Mouse (Mus musculus): ENCODE measurements around the gene Vill.
A peak's percentile ranks its signal among the peaks of the same experiment; 100 is the strongest.

Gene Vill

GRCm38 (mm10) chr9:119080040-119080675 is 27.6 kb downstream of the Vill start:
- DNase-seq (ENCODE audit: low spot score): no peak

- DNase-seq (ENCODE audit: low spot score): no peak
Measured at GRCm38 (mm10) chr9:119082039-119082438, 29.5 kb downstream of the Vill start.

DNA sequence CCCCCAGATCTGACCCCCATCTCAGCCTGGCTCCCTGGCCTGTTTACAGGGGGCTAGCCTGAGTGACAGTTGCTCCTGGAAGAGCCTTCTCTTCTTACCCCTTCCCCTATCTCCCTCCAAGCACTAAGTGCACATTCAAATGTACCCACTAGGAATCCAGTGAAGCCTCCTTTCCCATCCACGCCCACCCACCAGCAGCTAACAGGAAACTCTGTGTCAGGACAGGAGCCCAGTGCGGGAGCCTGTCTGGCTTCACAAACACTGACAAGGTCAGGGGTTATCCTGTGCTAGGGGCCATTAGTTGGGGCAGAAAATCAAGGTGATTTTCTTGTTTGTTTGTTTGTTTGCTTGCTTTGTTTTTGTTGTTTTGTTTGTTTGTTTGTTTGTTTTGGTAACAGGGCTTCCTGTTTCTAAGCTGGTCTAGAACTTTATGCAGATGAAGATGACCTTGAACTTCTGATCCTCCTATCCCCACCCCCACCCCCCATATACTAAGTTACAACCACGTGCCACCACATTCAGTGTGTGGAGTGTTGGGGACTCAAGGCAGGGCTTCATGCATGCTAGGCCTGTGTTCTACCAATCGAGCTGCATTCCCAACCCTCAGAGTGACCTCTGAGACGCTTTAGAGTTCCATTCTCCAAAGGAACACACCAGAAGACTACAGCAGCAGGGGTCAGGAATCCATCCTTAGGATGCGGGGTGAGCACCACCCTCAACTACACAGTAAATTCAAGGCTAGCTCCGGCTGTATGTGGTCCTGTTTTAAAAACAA is 30.3 kb downstream of the Vill start:
- no peak for DNase-seq (ENCODE audit: low spot score)

DNA sequence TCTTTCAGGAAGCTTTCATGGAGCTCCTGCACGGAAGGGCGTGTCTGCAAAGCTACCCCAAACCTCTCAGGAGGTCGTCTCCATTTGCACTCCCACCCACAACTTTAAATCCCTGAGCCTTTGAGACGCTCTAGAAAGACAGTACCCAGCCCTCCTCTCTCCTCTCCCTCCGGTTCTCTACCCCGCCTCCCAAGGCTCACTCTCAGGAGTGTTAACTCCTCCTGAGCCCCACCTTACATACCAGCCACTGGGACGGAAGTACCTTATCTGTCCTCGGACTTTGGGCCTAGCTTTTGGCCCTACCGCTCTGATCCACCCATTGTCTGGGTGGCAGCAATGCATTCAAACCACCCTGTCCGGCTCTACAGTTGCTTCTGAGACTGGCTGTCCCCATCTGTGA is 31.4 kb downstream of the Vill start:
- no peak for DNase-seq (ENCODE audit: low spot score)

DNA sequence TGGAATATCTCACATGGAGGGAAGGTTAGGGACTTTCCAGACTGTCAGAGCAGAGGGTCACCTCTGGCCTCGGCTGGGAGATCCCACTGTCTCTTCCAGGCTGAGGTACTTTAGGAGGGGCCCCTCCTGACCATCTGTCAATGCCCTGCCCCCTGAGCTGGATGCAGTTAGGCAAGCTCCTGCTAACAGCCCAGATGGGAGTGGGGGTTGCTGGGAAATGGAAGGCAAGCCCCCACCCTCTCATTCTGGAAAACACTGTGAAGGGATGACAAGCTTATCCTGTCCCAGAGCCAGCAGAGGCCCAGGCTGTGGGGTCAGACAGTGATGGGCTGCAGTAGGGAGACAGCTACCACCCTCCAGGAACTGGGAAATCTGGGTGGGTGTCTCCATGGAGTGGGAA is 33.9 kb downstream of the Vill start:
- DNase-seq (ENCODE audit: low spot score): no peak

GRCm38 (mm10) chr9:119087309-119087708 is 34.7 kb downstream of the Vill start:
- DNase-seq (ENCODE audit: low spot score): no peak

- peak; percentile 92 for DNase-seq (ENCODE audit: low spot score)
Measured at GRCm38 (mm10) chr9:119088148-119088801, 35.7 kb downstream of the Vill start.

- DNase-seq (ENCODE audit: low spot score): no peak
Measured at GRCm38 (mm10) chr9:119089437-119089836, 36.9 kb downstream of the Vill start.

DNA sequence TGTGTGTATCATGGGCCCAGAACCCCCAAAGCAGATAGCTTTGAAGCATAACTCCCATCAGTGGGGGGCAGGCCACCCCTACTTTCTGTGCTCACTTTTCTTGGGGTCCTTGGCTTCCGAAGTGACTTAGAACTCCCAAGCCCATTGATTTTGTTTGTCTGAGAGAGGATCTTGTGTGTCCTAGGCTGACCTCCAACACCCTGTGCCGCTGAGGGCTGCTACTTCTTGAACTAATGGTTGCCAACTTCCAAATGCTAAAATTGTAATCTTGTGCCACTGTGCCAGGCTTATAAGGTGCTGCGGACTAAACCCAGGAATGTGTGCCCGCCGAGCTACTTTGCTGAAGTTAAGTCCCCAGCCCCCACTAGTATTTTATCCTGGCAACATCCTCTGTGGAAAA is 37.9 kb downstream of the Vill start:
- DNase-seq (ENCODE audit: low spot score): no peak

DNA sequence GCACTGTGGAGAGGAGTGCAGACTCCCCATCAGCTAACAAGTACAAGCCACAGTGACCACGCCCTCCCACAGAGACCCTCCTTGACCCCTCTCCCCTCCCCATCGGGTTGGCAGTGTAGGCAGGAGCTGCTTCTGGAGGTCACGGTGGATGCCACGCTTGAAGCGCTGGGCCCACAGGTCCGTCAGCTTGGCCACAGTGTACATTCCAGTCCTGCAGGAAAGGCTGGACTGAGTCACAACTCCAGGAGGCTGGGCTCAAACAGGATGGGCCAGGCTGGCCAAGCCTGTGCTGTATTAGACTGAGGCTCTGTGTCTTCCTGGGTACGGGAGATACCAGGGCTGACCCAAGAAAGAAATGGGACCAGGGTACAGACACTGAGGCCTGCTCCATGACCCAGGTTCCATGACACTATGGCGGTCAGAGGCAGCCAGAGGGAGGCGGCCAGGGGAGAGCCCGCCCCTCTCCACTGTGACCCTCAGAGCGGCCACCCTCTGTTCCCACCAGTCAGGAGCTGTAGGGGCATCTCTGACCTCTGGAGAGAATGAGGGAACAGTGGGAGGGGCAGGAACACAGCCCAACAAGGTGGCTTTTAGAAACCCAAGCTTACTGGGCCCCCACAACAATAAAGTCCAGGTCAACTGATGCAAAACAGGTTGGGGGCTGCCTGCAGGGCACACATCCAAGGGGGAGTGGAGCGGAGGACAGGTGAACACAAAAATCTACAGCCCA is 39.2 kb downstream of the Vill start:
- peak; percentile 76 for DNase-seq (ENCODE audit: low spot score)

- DNase-seq (ENCODE audit: low spot score): peak; percentile 67
Measured at GRCm38 (mm10) chr9:119092473-119093418, 40.2 kb downstream of the Vill start.

DNA sequence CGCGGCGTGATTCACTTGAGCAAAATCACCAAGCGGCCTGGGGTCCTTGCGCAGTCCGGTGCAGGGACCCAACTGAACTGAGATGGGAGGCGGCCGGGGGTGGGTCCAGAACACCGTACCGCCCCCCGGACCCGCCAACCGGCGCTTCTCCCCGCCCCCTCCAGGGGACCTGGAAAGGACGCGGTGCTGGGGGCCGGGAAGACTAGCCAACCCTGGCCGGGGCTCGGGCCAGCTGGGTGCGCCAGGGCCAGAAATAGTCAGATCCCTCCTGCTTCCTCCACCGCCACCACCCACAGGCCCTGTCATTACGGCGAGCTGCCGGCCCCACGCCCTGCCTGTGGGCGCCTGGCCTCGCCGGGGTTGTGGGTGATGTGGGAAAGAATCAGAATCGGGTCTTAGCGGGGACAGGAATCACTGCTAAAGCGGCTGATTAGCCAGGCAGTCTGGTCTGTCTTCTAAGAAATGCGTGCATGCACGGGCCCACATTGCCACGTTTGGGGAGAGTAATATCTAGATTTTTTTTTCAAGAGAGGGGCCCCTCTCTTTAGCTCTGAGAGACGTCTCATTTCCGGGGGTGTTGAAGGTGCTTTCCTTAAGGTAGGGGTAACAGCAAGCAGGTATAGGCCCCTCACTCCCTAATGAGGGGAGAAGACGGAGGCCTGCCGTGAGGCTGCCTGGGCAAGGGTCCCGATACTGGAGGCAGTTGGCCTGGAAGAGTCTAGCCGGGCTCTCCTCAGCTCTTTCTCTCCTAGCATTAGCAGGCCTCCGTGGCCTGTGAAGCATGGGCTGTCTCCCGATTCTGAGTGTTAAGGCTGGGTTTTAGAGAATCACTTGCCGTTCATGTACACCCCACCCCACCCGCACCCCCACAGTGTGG is 41.1 kb downstream of the Vill start, which contains the start of gene Plcd1:
Gene Plcd1 (minus strand): TSS at position 84 of the 877 bp plus-strand sequence.
- DNase-seq (ENCODE audit: low spot score): peak; percentile 90

DNA sequence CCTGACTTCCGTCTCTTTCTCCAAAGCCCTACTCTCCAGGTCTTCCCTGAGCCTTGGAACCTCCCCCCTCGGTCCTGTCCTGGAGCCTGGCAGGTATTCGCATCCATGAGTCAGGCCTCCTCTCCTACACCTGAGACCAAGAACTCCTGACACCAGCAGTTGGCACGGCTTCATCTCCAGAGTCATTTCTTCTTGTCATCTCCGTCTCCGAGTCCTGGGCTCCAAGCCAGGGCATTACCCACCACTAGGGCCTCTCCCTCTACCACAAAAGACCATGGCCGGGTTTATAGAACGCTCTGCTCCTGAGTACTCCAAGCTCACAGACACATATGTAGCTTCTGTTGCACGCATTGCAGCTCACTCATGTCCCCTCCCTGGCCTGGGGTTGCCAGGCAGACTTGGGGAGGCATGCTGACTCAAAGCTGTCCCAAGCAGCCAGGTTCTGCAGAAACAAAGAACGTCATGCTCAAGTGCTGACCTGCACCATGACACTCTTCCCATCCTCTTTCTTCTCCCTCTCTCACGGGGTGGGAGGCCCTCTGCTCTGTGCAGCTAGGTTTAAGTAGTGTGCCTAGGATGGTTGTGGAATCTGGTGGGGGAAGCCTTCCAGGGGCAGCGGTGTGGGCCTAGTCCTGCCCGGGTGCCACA is 42.0 kb downstream of the Vill start:
- no peak for DNase-seq (ENCODE audit: low spot score)

DNA sequence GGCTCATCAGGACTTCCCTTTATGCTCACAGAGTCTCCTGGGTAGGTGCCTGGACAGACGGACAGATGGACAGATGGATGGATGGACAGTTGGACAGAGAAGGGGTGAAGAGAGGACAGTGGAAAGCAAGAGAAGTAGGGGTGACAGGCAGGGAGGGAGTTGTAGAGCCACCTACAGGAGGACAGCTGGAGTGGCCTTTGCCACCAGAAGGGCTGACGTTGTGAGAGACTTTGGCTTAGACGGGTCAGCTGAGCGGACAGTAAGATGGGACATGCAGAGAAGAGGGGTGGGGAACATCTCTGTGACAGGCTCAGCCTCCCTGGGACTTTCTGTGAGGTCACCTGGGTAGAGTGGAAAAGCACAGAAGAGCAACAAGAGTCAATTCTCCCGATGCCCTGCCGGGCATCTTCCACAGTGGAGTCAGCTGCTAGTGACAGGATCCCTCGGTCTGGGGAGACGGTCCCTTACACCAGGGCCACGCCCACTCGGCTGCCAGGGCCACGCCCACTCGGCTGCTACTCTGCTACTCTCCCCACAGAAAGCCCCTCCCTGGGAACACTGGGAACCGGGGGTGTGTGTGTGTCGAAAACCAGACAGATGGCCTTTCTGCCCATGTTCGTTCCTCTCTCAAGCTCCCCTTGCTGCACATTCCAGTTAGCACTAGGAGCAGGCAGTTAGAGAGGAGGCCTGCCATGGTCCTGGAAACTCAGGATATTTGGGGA is 47.8 kb downstream of the Vill start:
- DNase-seq (ENCODE audit: low spot score): no peak

- DNase-seq (ENCODE audit: low spot score): peak; percentile 75
Measured at GRCm38 (mm10) chr9:119101992-119102782, 49.6 kb downstream of the Vill start, which contains the start of gene Dlec1. TSS of gene Dlec1 (plus strand) at chr9:119102478.

- DNase-seq (ENCODE audit: low spot score): no peak
Measured at GRCm38 (mm10) chr9:119102783-119103113, 50.2 kb downstream of the Vill start.

GRCm38 (mm10) chr9:119107566-119107965 is 55.0 kb downstream of the Vill start:
- DNase-seq (ENCODE audit: low spot score): peak; percentile 44

DNA sequence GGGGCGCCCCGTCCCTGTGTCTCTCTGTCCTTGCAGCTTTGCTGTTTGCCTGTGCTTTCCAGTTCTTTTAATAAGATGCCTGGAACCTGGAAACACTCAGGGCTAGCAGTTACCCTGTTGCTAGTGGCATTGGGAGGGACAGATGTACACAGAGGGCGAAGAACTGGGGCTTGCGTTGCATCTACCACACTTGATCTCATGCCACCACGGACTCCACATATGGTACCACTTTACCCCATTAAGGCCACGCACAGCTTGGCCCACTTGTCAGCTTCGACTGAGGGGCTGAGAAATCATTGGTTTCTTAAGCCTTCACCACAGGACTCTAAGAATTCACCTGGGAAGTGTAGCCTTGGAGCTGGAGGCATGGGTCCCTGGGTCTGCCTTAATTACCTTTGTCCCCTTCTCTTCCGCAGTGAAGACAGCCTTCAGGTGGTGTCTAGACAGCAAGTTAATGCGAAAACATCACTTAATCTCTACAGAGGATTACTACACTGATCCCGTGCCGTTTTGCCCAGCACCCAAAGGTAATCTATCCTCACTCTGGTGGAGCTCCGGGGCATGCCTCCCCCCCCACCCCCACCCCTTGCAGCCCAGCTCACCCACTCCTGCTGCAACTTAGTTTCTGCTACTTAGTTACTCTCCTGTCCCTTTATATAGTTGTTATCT is 57.2 kb downstream of the Vill start:
- DNase-seq (ENCODE audit: low spot score): no peak

Measured in urinary bladder, postnatal 14 days (tissue).